Mouse (Mus musculus) heart, adult 18-20 months (tissue): ENCODE measurements around the gene Lmo7. TPM values are rescaled to one million over a fixed set of nuclear protein-coding genes. Genes with fewer than 3 reads are reported as not detected.
A peak's percentile ranks its signal among the peaks of the same experiment; 100 is the strongest.

Experiments used
- DNase-seq, 2 experiments: peaks; one replicate each; pipeline ENCODE4 v3.0.0; 2021 to 2022; ENCODE audit warnings: mixed read lengths in 1 of 2
- total RNA-seq, 2 experiments: library from RNA; stranded (reverse); gene quantifications; 2 replicates each; pipeline ENCODE4 v1.2.3; 2021

Gene Lmo7
- total RNA-seq, 2 experiments from 2014 or later = 327 to 346 TPM

GRCm38 (mm10) chr14:101778426-101778825, 48.7 kb downstream of the Lmo7 start:
- DNase-seq = no peak

- DNase-seq = no peak
Observed at GRCm38 (mm10) chr14:101780016-101780415, 50.3 kb downstream of the Lmo7 start.

GRCm38 (mm10) chr14:101781219-101781618, 51.5 kb downstream of the Lmo7 start:
- no peak for DNase-seq

GRCm38 (mm10) chr14:101781943-101782510, 52.3 kb downstream of the Lmo7 start:
- peak; percentile 27 to 65 for DNase-seq

GRCm38 (mm10) chr14:101784315-101784945, 54.7 kb downstream of the Lmo7 start:
- DNase-seq = no peak

GRCm38 (mm10) chr14:101787903-101788302, 58.1 kb downstream of the Lmo7 start:
- peak; percentile 73 to 74 for DNase-seq

- no peak for DNase-seq
Observed at GRCm38 (mm10) chr14:101788475-101788874, 58.7 kb downstream of the Lmo7 start.

- DNase-seq = no peak
Observed at GRCm38 (mm10) chr14:101794553-101795177, 64.9 kb downstream of the Lmo7 start.

- DNase-seq = no peak
Observed at GRCm38 (mm10) chr14:101797930-101798500, 68.3 kb downstream of the Lmo7 start.

- no peak for DNase-seq
Observed at GRCm38 (mm10) chr14:101798766-101799165, 69.0 kb downstream of the Lmo7 start.

- DNase-seq = no peak
Observed at GRCm38 (mm10) chr14:101801674-101802073, 71.9 kb downstream of the Lmo7 start.

GRCm38 (mm10) chr14:101804119-101804518, 74.4 kb downstream of the Lmo7 start:
- DNase-seq = no peak

- no peak for DNase-seq
Observed at GRCm38 (mm10) chr14:101804562-101805327, 75.0 kb downstream of the Lmo7 start.

GRCm38 (mm10) chr14:101805328-101805697, 75.6 kb downstream of the Lmo7 start:
- no peak for DNase-seq

GRCm38 (mm10) chr14:101806058-101806457, 76.3 kb downstream of the Lmo7 start:
- no peak for DNase-seq

GRCm38 (mm10) chr14:101806607-101807006, 76.8 kb downstream of the Lmo7 start:
- DNase-seq = no peak

GRCm38 (mm10) chr14:101816450-101816849, 86.7 kb downstream of the Lmo7 start:
- no peak for DNase-seq

- peak; percentile 36 to 56 for DNase-seq
Observed at GRCm38 (mm10) chr14:101822390-101822789, 92.6 kb downstream of the Lmo7 start.

- peak; percentile 28 to 57 for DNase-seq
Observed at GRCm38 (mm10) chr14:101822871-101823270, 93.1 kb downstream of the Lmo7 start.

GRCm38 (mm10) chr14:101829676-101830075, 99.9 kb downstream of the Lmo7 start:
- DNase-seq = no peak

GRCm38 (mm10) chr14:101830116-101830515, 100.4 kb downstream of the Lmo7 start:
- peak; percentile 56 to 65 for DNase-seq

- DNase-seq = no peak
Observed at GRCm38 (mm10) chr14:101834109-101834508, 104.4 kb downstream of the Lmo7 start.

GRCm38 (mm10) chr14:101836401-101836800, 106.6 kb downstream of the Lmo7 start:
- DNase-seq = no peak
